Mouse (Mus musculus): ENCODE measurements around the gene Gmds. TPM values are rescaled to one million over a fixed set of nuclear protein-coding genes. Genes with fewer than 3 reads are reported as not detected.

Gene Gmds
- 7.4 TPM for polyA plus RNA-seq (2014; fragmentation: Illumina TruSeq; extraction: RNeasy Lipid Tissue Mini Kit (QIAGEN cat#74804); ENCODE audit: low read depth, low replicate concordance)

DNA sequence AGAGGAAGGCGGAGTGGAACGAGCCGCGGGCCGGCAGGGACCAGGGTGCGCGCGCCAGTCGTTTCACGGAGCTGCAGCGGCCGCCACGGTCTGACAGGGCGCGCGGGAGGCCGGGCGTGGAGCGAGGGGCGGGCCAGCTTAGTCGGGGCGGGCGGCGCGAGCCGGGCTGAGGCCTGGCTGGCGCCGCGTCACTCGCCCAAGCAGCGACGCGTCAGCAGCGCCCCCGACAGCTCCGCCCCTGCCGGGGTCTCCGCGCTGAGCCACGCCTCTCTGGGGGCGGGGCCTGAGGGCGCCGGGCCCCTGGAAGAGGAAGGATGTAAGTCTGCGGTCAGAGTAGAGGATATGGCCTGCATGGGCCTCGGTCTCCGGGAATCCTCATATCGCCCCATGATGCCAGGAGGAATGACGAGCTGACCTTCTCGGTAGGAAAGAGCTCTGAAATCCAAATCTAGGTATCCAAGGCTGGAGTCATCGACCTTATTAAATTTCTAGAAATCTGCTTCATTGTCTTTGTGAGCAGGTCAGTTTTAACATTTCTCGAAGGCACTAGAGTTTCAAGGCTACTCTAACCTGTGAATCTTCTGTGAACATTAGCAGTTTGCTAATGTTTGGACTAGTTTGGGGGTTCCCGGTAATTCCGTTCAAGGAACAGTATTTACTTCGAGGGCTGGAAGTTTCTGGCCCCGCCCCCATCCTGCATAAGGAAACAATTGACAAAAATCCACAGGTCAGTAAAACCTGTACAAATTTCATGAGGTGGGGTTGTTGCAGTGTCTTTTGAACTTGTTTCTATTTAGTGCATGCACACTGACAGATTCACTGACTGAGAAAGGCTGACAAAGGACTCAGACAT lies at the start of gene Gmds:
TSS of gene Gmds (minus strand) at position 228 of the 853 bp plus-strand sequence.

DNA sequence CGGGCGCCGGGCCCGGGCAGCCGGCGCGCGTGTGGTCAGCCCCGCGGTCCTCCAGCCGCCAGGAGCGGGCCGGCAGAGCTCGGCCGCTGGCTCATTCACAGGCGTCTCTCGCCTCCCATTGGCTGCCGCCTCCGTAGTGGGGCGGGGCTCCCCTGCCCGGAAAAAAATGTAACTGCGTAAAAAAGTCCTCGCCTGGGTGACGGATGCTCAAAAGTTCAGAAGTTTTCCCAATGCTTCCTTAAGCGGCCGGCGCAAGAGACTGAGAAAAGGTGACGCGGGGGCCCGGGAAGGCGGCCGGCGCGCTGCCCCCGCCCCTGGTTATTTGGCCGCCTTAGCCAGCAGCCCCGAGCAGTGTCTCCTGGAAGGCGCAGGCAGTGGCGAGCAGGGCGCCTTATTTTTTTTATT lies 532.1 kb downstream of the Gmds start, which contains the start of gene Foxc1:
TSS of gene Foxc1 (plus strand) at position 206 of the 405 bp plus-strand sequence.

